Mouse (Mus musculus) megakaryocyte, embryonic 14.5 days (primary cell): ENCODE measurements around the gene Zfp93. TPM values are rescaled to one million over a fixed set of nuclear protein-coding genes. Genes with fewer than 3 reads are reported as not detected.
A peak's percentile ranks its signal among the peaks of the same experiment; 100 is the strongest.

Source experiments
- H3K27me3 ChIP-seq: replicated peaks from 2 replicates; pipeline ENCODE3; 2012; ENCODE audit warnings: inconsistent platforms
- H3K36me3 ChIP-seq: replicated peaks from 2 replicates; pipeline ENCODE3; 2012; ENCODE audit warnings: low read length, inconsistent platforms, mixed read lengths
- H3K4me1 ChIP-seq: 2 replicates; pipeline ENCODE4 v1.6.1; 2012; ENCODE audit warnings: inconsistent platforms
- H3K4me3 ChIP-seq: replicated peaks from 2 replicates; pipeline ENCODE3; 2012; ENCODE audit warnings: moderate library complexity, mild to moderate bottlenecking, inconsistent platforms
- H3K9me3 ChIP-seq: 2 replicates; pipeline ENCODE4 v1.6.1; 2012; ENCODE audit warnings: inconsistent platforms
- FLI1 ChIP-seq: IDR thresholded peaks from 2 replicates; pipeline ENCODE4 v1.6.1; 2012; ENCODE audit warnings: low read length, inconsistent platforms, mixed read lengths
- GATA1 ChIP-seq: IDR thresholded peaks from 3 replicates; pipeline ENCODE4 v1.6.1; 2012; ENCODE audit warnings: mixed read lengths, low read length, inconsistent platforms, borderline replicate concordance
- polyA plus RNA-seq: library from polyadenylated mRNA; stranded (reverse); fragments of >175 nt; gene quantifications from 2 replicates; pipeline ENCODE4 v1.2.3, GENCODE M21; 2012; ENCODE audit warnings: low replicate concordance; ENCODE audit not compliant: insufficient read depth

Zfp93 gene
- 1.2 TPM in 1 of 2 replicates, not detected in the other for polyA plus RNA-seq

GRCm38 (mm10) chr7:24270288-24270672 is at the start of gene Zfp93:
Gene Zfp93 (plus strand): TSS chr7:24270420.
- peak within 1 kb of the TSS; percentile 91 for H3K4me3 ChIP-seq
- H3K4me1 ChIP-seq, result peaks cover 13% of the 10 kb centered on the region
- H3K27me3 ChIP-seq, result no peaks in the 10 kb centered on the region
- peaks cover 10% of the 10 kb centered on the region for H3K36me3 ChIP-seq
- H3K9me3 ChIP-seq, result no peaks in the 10 kb centered on the region
- TF ChIP-seq GATA1 (no peak), FLI1 (no peak)

GRCm38 (mm10) chr7:24237040-24237791 is 33.0 kb upstream of the Zfp93 start, which contains the start of gene Zfp109:
Gene Zfp109 (minus strand): TSS chr7:24237560.
- Histone ChIP-seq H3K27me3 (peaks cover 4% of the 10 kb centered on the region), H3K9me3 (peaks cover 11% of the 10 kb centered on the region), H3K4me3 (peak within 1 kb of the TSS; percentile 93), H3K36me3 (peaks cover 29% of the 10 kb centered on the region), H3K4me1 (peaks cover 20% of the 10 kb centered on the region)
- TF ChIP-seq GATA1 (no peak), FLI1 (no peak)

GRCm38 (mm10) chr7:24253779-24254615 is 16.2 kb upstream of the Zfp93 start:
- no peak for TF ChIP-seq GATA1
- TF ChIP-seq FLI1, result no peak
- Histone ChIP-seq H3K27me3 (no peaks in the 10 kb centered on the region), H3K4me3 (peak overlapping the region; percentile 91), H3K9me3 (peaks cover 5% of the 10 kb centered on the region; the same call in 1 of the 2 replicates), H3K4me1 (peaks cover 39% of the 10 kb centered on the region), H3K36me3 (no peaks in the 10 kb centered on the region)

- H3K4me1 ChIP-seq, result peaks cover 39% of the 10 kb centered on the region
- H3K9me3 ChIP-seq, result peaks cover 5% of the 10 kb centered on the region; the same call in 1 of the 2 replicates
- peaks cover 4% of the 10 kb centered on the region for H3K36me3 ChIP-seq
- peak within 1 kb of the TSS; percentile 91 for H3K4me3 ChIP-seq
- H3K27me3 ChIP-seq, result no peaks in the 10 kb centered on the region
- TF ChIP-seq FLI1 (no peak), GATA1 (no peak)
Observed at GRCm38 (mm10) chr7:24254633-24255474, 15.4 kb upstream of the Zfp93 start, which contains the start of gene Zfp108. Gene Zfp108 (plus strand): TSS chr7:24254794.

GRCm38 (mm10) chr7:24259306-24259999 is 10.8 kb upstream of the Zfp93 start:
- no peaks in the 10 kb centered on the region for H3K9me3 ChIP-seq
- H3K4me1 ChIP-seq, result peaks cover 34% of the 10 kb centered on the region
- no peak overlapping the region for H3K4me3 ChIP-seq
- no peak for TF ChIP-seq FLI1
- H3K27me3 ChIP-seq, result no peaks in the 10 kb centered on the region
- peaks cover 22% of the 10 kb centered on the region for H3K36me3 ChIP-seq

- Histone ChIP-seq H3K4me1 (peaks cover 29% of the 10 kb centered on the region), H3K36me3 (peaks cover 22% of the 10 kb centered on the region), H3K27me3 (no peaks in the 10 kb centered on the region), H3K4me3 (no peak overlapping the region), H3K9me3 (no peaks in the 10 kb centered on the region)
- no peak for TF ChIP-seq GATA1
- no peak for TF ChIP-seq FLI1
Observed at GRCm38 (mm10) chr7:24260000-24260312, 10.3 kb upstream of the Zfp93 start.

GRCm38 (mm10) chr7:24268176-24269155 is 1.8 kb upstream of the Zfp93 start:
- Histone ChIP-seq H3K9me3 (no peaks in the 10 kb centered on the region), H3K27me3 (no peaks in the 10 kb centered on the region), H3K4me1 (peaks cover 13% of the 10 kb centered on the region), H3K36me3 (no peaks in the 10 kb centered on the region), H3K4me3 (no peak overlapping the region)
- TF ChIP-seq GATA1 (no peak), FLI1 (no peak)

- Histone ChIP-seq H3K4me3 (no peak overlapping the region), H3K9me3 (no peaks in the 10 kb centered on the region), H3K36me3 (no peaks in the 10 kb centered on the region), H3K27me3 (no peaks in the 10 kb centered on the region), H3K4me1 (peaks cover 13% of the 10 kb centered on the region)
- TF ChIP-seq GATA1, result no peak
- TF ChIP-seq FLI1, result no peak
Observed at GRCm38 (mm10) chr7:24269256-24269655, 964 bp upstream of the Zfp93 start.
